Mouse (Mus musculus): ENCODE results near the gene Ugt1a5. TPM values are rescaled to one million over a fixed set of nuclear protein-coding genes. Genes with fewer than 3 reads are reported as not detected.
"Not testable (repeated sequence)": the region's sequence is repeated elsewhere in the genome, so short reads cannot be mapped to it uniquely, and the experiment has no call there.

The Ugt1a5 gene
- polyA plus RNA-seq, 1 experiment, result 0.04 TPM

- Histone ChIP-seq H3K9me3 (peaks cover 40% of the 10 kb centered on the region), H3K4me1 (no peaks in the 10 kb centered on the region), H3K27me3 (replicated peaks) (no peaks in the 10 kb centered on the region), H3K4me3 (replicated peaks) (no peak overlapping the region), H3K36me3 (replicated peaks; ENCODE audit: low read length) (no peaks in the 10 kb centered on the region)
- TF ChIP-seq FLI1 (IDR thresholded peaks at IDR 0.05; ENCODE audit: low read length) (no peak), GATA1 (IDR thresholded peaks at IDR 0.05; ENCODE audit: borderline replicate concordance, low read length) (no peak)
Observed at GRCm38 (mm10) chr1:88214462-88214952, 48.7 kb downstream of the Ugt1a5 start.

DNA sequence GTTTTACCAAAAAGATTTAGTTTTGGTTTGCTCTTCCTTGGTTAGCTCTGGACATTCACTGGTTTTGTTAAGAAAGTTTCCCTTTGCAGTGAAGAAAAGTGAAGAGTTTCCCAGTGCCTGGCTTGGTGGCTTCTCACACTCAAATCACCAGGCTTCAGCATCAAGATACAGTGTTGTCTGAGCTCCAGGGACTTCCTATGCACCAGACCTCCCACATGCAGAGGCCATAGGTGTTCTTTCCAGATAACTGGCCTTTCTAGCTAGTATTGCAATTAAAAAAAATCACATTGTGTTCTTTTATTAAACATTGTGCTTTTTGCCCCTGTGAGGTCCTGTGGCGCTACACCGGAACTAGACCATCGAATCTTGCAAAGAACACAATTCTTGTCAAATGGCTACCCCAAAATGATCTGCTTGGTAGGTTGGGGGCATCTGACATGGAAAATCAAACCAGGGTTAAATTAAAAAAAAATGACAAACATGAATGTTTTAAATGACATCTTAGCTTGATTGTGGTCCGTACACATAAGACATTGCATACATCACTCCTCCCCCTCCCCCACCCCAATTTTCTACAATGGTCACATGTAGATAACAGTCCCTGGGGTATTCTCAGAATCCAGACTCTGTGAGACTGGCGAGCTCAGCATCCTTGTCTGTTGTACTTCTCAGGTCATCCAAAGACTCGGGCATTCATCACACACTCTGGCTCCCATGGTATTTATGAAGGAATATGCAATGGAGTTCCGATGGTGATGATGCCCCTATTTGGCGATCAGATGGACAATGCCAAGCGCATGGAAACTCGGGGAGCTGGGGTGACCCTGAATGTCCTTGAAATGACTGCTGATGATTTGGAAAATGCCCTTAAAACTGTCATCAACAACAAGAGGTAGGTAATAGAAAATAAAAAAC lies 49.9 kb downstream of the Ugt1a5 start:
- no peaks in the 10 kb centered on the region for H3K4me1 ChIP-seq
- no peaks in the 10 kb centered on the region for H3K36me3 ChIP-seq (replicated peaks; ENCODE audit: low read length)
- H3K27me3 ChIP-seq (replicated peaks), result no peaks in the 10 kb centered on the region
- H3K9me3 ChIP-seq, result peaks cover 40% of the 10 kb centered on the region
- H3K4me3 ChIP-seq (replicated peaks), result no peak overlapping the region
- no peak for TF ChIP-seq FLI1 (IDR thresholded peaks at IDR 0.05; ENCODE audit: low read length)
- no peak for TF ChIP-seq GATA1 (IDR thresholded peaks at IDR 0.05; ENCODE audit: borderline replicate concordance, low read length)

- H3K27me3 ChIP-seq (replicated peaks), result no peaks in the 10 kb centered on the region
- H3K4me3 ChIP-seq (replicated peaks), result no peak overlapping the region
- TF ChIP-seq GATA1 (IDR thresholded peaks at IDR 0.05; ENCODE audit: borderline replicate concordance, low read length) (no peak), FLI1 (IDR thresholded peaks at IDR 0.05; ENCODE audit: low read length) (no peak)
- no peaks in the 10 kb centered on the region for H3K4me1 ChIP-seq
- no peaks in the 10 kb centered on the region for H3K36me3 ChIP-seq (replicated peaks; ENCODE audit: low read length)
- H3K9me3 ChIP-seq, result peaks cover 38% of the 10 kb centered on the region
Observed at GRCm38 (mm10) chr1:88216551-88216950, 50.7 kb downstream of the Ugt1a5 start.

- TF ChIP-seq FLI1 (IDR thresholded peaks at IDR 0.05; ENCODE audit: low read length), result no peak
- no peak for TF ChIP-seq GATA1 (IDR thresholded peaks at IDR 0.05; ENCODE audit: borderline replicate concordance, low read length)
- peaks cover 32% of the 10 kb centered on the region for H3K9me3 ChIP-seq
- no peak overlapping the region for H3K4me3 ChIP-seq (replicated peaks)
- H3K27me3 ChIP-seq (replicated peaks), result no peaks in the 10 kb centered on the region
- no peaks in the 10 kb centered on the region for H3K36me3 ChIP-seq (replicated peaks; ENCODE audit: low read length)
- no peaks in the 10 kb centered on the region for H3K4me1 ChIP-seq
Observed at GRCm38 (mm10) chr1:88217144-88217543, 51.3 kb downstream of the Ugt1a5 start.

DNA sequence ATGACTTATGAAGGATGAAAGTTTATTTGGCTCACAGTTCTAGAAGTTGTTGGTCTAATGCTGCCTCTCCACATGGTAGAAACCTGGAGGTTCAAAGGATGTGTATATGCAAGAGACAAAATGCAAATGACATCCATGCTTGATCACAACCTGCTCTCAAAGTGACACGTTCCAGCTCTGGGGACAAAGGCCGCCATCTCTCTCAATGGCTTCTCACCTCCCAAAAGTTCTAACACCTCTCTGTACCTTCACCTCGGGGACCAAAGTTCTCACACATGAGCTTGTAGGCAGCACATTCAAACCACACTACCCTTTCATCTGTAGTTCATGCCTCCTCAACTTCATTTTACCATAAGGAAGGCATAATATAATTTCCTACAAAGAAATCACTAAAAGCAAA lies 51.8 kb downstream of the Ugt1a5 start:
- H3K4me3 ChIP-seq (replicated peaks), result no peak overlapping the region
- TF ChIP-seq FLI1 (IDR thresholded peaks at IDR 0.05; ENCODE audit: low read length) (no peak), GATA1 (IDR thresholded peaks at IDR 0.05; ENCODE audit: borderline replicate concordance, low read length) (no peak)
- H3K9me3 ChIP-seq, result peaks cover 28% of the 10 kb centered on the region
- H3K36me3 ChIP-seq (replicated peaks; ENCODE audit: low read length), result no peaks in the 10 kb centered on the region
- no peaks in the 10 kb centered on the region for H3K27me3 ChIP-seq (replicated peaks)
- H3K4me1 ChIP-seq, result no peaks in the 10 kb centered on the region

DNA sequence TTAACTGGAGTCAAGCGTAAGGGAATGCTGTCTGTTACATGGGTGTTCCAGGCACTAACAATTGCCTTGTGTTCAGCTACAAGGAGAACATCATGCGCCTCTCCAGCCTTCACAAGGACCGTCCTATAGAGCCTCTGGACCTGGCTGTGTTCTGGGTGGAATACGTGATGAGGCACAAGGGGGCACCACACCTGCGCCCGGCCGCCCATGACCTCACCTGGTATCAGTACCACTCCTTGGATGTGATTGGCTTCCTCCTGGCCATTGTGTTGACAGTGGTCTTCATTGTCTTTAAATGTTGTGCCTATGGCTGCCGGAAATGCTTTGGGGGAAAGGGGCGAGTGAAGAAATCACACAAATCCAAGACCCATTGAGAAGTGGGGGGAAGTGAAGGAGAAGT lies 52.2 kb downstream of the Ugt1a5 start:
- Histone ChIP-seq H3K36me3 (replicated peaks; ENCODE audit: low read length) (no peaks in the 10 kb centered on the region), H3K27me3 (replicated peaks) (no peaks in the 10 kb centered on the region), H3K4me1 (no peaks in the 10 kb centered on the region), H3K9me3 (peaks cover 27% of the 10 kb centered on the region), H3K4me3 (replicated peaks) (peak overlapping the region; percentile 9)
- no peak for TF ChIP-seq GATA1 (IDR thresholded peaks at IDR 0.05; ENCODE audit: borderline replicate concordance, low read length)
- TF ChIP-seq FLI1 (IDR thresholded peaks at IDR 0.05; ENCODE audit: low read length), result no peak

- no peaks in the 10 kb centered on the region for H3K36me3 ChIP-seq (replicated peaks; ENCODE audit: low read length)
- no peaks in the 10 kb centered on the region for H3K4me1 ChIP-seq
- no peak overlapping the region for H3K4me3 ChIP-seq (replicated peaks)
- H3K9me3 ChIP-seq, result peaks cover 27% of the 10 kb centered on the region
- H3K27me3 ChIP-seq (replicated peaks), result no peaks in the 10 kb centered on the region
- no peak for TF ChIP-seq FLI1 (IDR thresholded peaks at IDR 0.05; ENCODE audit: low read length)
- TF ChIP-seq GATA1 (IDR thresholded peaks at IDR 0.05; ENCODE audit: borderline replicate concordance, low read length), result no peak
Observed at GRCm38 (mm10) chr1:88218591-88218990, 52.8 kb downstream of the Ugt1a5 start.

- Histone ChIP-seq H3K9me3 (peaks cover 22% of the 10 kb centered on the region), H3K36me3 (replicated peaks; ENCODE audit: low read length) (no peaks in the 10 kb centered on the region), H3K4me1 (no peaks in the 10 kb centered on the region), H3K27me3 (replicated peaks) (no peaks in the 10 kb centered on the region), H3K4me3 (replicated peaks) (no peak overlapping the region)
- TF ChIP-seq GATA1 (IDR thresholded peaks at IDR 0.05; ENCODE audit: borderline replicate concordance, low read length), result no peak
- TF ChIP-seq FLI1 (IDR thresholded peaks at IDR 0.05; ENCODE audit: low read length), result no peak
Observed at GRCm38 (mm10) chr1:88219054-88219453, 53.2 kb downstream of the Ugt1a5 start.

DNA sequence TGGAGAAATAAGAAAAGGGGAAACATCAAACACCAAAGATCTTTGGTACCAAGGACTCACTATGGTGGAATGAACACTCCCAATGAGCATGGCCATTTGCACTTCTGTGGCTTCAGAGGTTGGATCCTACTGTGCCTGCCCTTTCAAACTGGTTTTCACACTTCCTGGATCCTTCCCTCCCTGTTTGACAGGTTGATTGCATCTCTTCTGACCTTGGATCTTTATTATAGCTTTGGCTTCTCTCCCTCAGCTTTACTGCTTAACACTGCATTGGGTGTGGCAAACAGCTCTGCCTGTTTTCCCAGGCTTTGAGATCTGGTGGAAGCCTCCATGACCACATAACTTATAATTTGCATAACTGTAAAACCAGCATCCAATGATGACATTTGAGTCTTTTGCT lies 54.5 kb downstream of the Ugt1a5 start:
- no peaks in the 10 kb centered on the region for H3K4me1 ChIP-seq
- no peak for TF ChIP-seq GATA1 (IDR thresholded peaks at IDR 0.05; ENCODE audit: borderline replicate concordance, low read length)
- H3K36me3 ChIP-seq (replicated peaks; ENCODE audit: low read length), result no peaks in the 10 kb centered on the region
- no peaks in the 10 kb centered on the region for H3K27me3 ChIP-seq (replicated peaks)
- no peak overlapping the region for H3K4me3 ChIP-seq (replicated peaks)
- H3K9me3 ChIP-seq, result peaks cover 16% of the 10 kb centered on the region

DNA sequence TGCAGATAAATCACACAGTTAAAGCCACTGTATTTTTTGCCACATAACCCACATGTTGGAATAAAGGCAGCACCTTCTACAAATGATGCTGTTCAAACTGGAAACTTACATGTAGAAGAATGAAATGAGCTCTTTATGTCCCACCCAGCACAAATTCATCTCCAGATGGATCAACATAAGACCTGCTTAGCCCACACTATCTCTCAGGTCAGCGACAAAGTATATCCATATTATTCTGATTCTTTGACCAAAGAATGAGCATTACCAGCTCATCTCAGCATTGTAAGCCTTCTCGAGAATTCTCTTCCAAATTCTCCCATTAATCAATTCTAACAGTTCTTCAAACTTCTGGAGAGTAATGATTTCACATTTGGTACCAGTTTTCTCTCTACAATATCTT lies 56.4 kb downstream of the Ugt1a5 start:
- H3K36me3 ChIP-seq (replicated peaks; ENCODE audit: low read length), result no peaks in the 10 kb centered on the region
- peaks cover 20% of the 10 kb centered on the region for H3K9me3 ChIP-seq
- TF ChIP-seq FLI1 (IDR thresholded peaks at IDR 0.05; ENCODE audit: low read length) (no peak), GATA1 (IDR thresholded peaks at IDR 0.05; ENCODE audit: borderline replicate concordance, low read length) (no peak)
- no peak overlapping the region for H3K4me3 ChIP-seq (replicated peaks)
- H3K27me3 ChIP-seq (replicated peaks), result no peaks in the 10 kb centered on the region
- no peaks in the 10 kb centered on the region for H3K4me1 ChIP-seq

- peaks cover 20% of the 10 kb centered on the region for H3K9me3 ChIP-seq
- not testable (repeated sequence) for H3K4me3 ChIP-seq (replicated peaks); H3K4me1 ChIP-seq; H3K36me3 ChIP-seq (replicated peaks; ENCODE audit: low read length); H3K27me3 ChIP-seq (replicated peaks)
Observed at GRCm38 (mm10) chr1:88223011-88223515, 57.3 kb downstream of the Ugt1a5 start.

Data from megakaryocyte, embryonic 14.5 days (primary cell).